Mouse (Mus musculus): ENCODE measurements around the gene Zbtb48.

The Zbtb48 gene

GRCm38 (mm10) chr4:152027524-152027923 is at the start of gene Zbtb48:
Zbtb48 (minus strand) TSS chr4:152027671.
- DNase-seq (ENCODE audit: low read depth, low spot score): peak; percentile 98

- no peak for DNase-seq (ENCODE audit: low read depth, low spot score)
Observed at GRCm38 (mm10) chr4:152077191-152077590, 49.7 kb upstream of the Zbtb48 start.

DNA sequence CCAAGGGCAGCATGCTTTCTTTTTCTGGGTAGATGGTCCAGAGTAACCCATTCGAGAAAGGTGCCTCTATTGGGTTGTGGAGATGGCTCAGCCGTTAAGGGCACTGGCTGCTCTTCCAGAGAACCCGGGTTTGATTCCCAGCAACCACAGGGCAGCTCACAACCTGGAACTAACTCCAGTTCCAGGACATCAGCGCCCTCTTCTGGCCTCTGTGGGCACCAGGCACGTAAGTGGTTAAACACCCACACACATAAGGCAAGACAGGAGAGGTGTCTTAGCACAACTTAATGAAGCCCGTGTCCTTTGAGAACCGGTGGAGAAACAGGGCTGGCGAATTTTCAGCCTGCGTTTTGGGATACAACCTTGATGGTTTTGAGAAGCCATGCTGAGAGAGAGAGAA is 47.1 kb upstream of the Zbtb48 start:
- DNase-seq (ENCODE audit: low read depth, low spot score): peak; percentile 64

DNA sequence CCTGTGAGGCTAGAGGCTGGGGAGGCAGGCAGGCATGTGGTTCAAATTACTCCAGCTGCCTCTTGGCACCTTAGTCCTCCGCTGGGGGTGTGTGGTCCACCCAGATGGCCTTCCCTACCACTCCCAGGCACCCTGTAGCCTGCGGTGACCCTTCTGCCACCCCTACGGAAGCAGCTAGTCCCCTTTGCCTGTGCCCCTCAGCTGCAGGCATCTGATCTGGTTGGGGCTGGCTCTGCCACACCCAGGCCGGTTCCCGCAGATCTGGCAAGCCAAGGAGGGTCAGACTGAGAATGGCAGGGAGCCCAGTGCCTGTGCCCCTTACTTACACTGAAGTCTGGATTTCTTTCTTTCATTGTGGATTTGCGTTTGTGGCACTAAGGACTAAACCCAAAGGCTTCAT is 46.2 kb upstream of the Zbtb48 start:
- no peak for DNase-seq (ENCODE audit: low read depth, low spot score)

- DNase-seq (ENCODE audit: low read depth, low spot score): no peak
Observed at GRCm38 (mm10) chr4:152072655-152073054, 45.2 kb upstream of the Zbtb48 start.

DNA sequence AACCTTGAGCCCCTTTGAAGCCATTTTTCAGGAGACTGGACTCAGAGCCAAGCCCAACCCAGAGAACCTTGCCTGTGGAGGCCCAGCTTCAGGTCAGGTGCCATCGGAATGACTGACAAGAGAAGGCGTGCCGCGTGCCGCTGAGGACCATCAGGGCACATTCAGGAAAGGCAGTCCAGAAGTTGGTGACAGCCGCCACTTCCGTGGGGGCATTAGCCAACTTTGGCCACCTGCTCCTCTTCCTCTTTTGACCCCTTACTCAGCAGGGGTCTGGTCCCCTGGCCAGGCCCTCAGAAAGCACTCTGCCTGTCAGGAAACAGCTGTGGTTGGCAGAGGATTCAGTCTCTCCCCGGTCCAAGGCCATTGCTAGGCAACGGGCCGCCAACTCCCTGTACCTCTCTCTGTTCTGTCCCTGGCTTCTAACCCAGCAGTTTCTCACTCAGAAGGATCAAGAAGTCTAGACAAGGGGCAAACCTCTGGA is 44.7 kb upstream of the Zbtb48 start, which contains the start of gene Plekhg5:
Gene Plekhg5 (plus strand): TSS at position 378 of the 481 bp plus-strand sequence.
- DNase-seq (ENCODE audit: low read depth, low spot score): peak; percentile 51

GRCm38 (mm10) chr4:152070494-152071396 is 43.3 kb upstream of the Zbtb48 start:
- DNase-seq (ENCODE audit: low read depth, low spot score): no peak

- DNase-seq (ENCODE audit: low read depth, low spot score): no peak
Observed at GRCm38 (mm10) chr4:152069245-152069644, 41.8 kb upstream of the Zbtb48 start.

GRCm38 (mm10) chr4:152068166-152068724 is 40.8 kb upstream of the Zbtb48 start:
- no peak for DNase-seq (ENCODE audit: low read depth, low spot score)

- no peak for DNase-seq (ENCODE audit: low read depth, low spot score)
Observed at GRCm38 (mm10) chr4:152067280-152067679, 39.8 kb upstream of the Zbtb48 start.

GRCm38 (mm10) chr4:152062390-152063110 is 35.1 kb upstream of the Zbtb48 start:
- DNase-seq (ENCODE audit: low read depth, low spot score): no peak

DNA sequence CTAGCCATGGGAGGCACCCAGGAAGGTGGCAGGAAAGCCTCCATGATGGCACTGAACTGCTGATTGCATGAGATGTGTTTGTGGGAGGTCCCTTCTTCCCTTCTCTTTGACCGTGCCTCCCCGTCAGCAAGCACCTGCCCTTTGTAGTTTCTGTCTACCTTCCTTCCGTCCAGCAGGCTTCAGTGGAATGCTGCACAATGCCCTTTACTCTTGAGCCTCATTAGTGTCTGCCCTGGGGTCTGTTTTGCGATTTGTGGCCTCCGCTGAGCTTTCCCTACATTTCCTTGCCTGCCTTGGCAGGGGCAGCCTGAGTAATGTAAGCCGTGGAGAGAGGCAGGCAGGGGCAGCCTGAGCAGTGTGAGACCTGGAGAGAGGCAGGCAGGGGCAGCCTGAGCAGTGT is 17.1 kb upstream of the Zbtb48 start:
- no peak for DNase-seq (ENCODE audit: low read depth, low spot score)

DNA sequence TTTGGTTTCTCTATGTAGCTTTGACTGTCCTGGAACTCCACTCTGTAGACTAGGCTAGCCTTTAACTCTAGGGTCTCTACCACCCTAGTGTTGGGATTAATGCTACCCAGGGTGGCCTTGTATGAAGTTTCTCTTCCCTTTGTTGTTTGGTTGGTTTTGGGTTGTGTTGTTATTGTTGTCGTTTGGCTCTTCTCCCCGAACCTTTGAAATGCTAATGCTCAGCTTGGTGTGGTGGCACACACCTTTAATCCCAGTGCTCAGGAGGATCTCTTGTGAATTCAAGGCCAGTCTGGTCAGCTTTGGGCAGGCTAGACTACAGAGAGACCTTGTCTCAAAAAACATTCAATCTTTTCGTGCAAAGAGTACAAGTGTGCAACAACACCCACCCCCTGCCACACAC is 15.7 kb upstream of the Zbtb48 start:
- peak; percentile 60 for DNase-seq (ENCODE audit: low read depth, low spot score)

DNA sequence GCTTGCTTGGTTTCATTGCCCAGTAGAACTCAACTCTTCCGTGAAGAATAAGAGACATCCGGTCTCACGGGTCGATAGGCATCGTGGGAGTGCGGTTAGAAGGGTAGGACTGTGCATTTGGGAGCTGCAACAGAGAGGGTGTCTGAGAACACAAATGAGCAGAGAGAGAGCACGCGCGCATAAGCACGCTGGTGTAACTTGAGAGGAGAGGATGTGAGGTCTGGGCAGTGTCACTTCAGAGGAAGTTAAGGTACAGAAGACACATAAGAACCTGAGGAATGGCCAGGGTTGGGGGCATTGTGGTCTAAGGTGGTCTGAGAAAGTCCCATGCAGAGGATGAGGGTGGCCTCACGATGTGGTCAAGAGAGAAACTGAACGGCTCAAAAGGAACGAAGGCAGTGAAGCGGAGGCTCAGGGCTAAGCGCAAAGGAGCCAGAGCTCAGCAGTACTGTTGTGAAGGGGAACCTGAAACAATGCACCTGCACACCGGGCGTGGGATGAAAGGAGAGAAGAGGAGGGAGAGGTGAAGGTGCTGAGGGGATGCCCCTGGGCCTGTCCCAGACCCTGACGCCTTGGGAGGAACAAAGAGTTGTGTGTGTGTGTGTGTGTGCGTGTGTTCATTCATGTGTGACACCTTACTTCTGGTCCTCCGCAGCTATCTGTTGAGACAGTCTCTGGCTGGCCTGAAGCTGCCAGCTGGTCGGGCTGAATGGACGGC is 14.6 kb upstream of the Zbtb48 start:
- DNase-seq (ENCODE audit: low read depth, low spot score): no peak

- DNase-seq (ENCODE audit: low read depth, low spot score): no peak
Observed at GRCm38 (mm10) chr4:152039831-152040310, 12.4 kb upstream of the Zbtb48 start.

- peak; percentile 96 for DNase-seq (ENCODE audit: low read depth, low spot score)
Observed at GRCm38 (mm10) chr4:152038985-152039830, 11.7 kb upstream of the Zbtb48 start, which contains the start of gene Nol9. Nol9 (plus strand) TSS chr4:152039321.

- DNase-seq (ENCODE audit: low read depth, low spot score): no peak
Observed at GRCm38 (mm10) chr4:152038225-152038984, 10.9 kb upstream of the Zbtb48 start, which contains the start of gene Tas1r1. Tas1r1 (minus strand) TSS chr4:152038568.

DNA sequence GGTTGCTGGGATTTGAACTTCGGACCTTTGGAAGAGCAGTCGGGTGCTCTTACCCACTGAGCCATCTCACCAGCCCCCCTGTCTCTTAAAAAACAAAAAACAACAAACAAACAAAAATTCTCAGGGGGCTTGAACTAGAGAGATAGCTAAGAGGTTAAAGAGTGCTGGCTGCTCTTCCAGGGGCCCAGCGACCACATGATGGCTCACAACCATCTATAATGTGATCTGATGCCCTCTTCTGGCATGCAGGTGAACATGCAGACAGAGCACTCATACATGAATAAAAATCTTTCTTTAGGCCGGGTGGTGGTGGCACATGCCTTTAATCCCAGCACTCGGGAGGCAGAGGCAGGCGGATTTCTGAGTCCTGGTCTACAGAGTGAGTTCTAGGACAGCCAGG is 9.0 kb upstream of the Zbtb48 start:
- peak; percentile 79 for DNase-seq (ENCODE audit: low read depth, low spot score)

- no peak for DNase-seq (ENCODE audit: low read depth, low spot score)
Observed at GRCm38 (mm10) chr4:152032922-152033321, 5.5 kb upstream of the Zbtb48 start.
